Mouse (Mus musculus): Measurements from ENCODE around the gene Lgr4. TPM values are rescaled to one million over a fixed set of nuclear protein-coding genes. Genes with fewer than 3 reads are reported as not detected.

Gene Lgr4
- polyA plus RNA-seq, 1 experiment from 2014 or later = 20.8 TPM

GRCm38 (mm10) chr2:109989196-109989595 lies 71.7 kb downstream of the Lgr4 start:
- no peak for ATAC-seq (ENCODE audit: insufficient number of reproducible peaks, insufficient read depth, low FRiP score, low read depth)

DNA sequence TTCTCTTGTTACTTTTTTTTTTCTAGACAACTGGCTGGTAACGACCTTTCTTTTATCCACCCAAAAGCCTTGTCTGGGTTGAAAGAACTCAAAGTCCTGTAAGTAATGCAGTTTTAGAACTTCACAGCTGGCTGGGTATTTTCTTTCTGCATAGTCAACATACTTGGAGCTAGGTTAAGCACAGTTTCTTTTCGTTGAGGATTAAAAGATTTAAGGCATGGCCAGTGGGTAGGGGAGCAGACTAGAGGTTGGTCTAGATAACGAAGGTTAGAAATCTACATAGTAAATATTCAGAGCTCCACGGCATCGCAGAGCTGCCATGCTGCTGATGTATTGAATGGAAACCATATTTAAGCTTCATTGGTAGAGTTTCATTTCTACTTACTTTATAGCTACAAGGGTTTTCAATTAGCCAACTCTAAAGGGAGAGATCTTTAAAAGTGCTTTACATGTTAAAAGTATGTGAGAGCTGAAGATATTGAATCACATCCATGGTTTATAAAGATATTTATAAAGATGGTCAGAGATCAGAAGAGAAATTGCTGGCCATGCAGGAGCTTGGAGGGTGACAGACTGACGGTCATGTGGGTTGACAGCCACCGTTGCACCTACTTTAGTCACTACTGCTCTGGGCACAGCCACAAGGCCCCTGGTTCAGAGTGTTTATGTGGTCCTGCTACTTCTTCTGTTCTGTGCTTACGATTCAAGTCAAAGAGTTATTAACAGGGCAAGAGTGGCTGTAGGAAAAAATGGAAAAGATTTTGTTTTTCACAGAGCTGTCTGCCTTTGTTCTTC lies 72.4 kb downstream of the Lgr4 start:
- 52% methylated on average over 8 of the region's 8 CpGs for WGBS
- Histone ChIP-seq H3K27ac (replicated peaks in 1 of 2; ENCODE audit: control insufficient read depth in 1 of 2, insufficient read depth in 1 of 2, low read depth in 2 of 2, low read length in 2 of 2) (peak overlapping the region in 1 of 2 experiments; percentile 50; a peak in 3 of 4 replicates), H3K27me3 (ENCODE audit: control insufficient read depth, insufficient read depth, low read length) (no peaks in the 10 kb centered on the region), H3K4me3 (ENCODE audit: control insufficient read depth in 1 of 2, insufficient read depth in 1 of 2, low read depth in 1 of 2, low read length in 2 of 2) (no peak overlapping the region), H3K4me2 (ENCODE audit: low read length) (peak overlapping the region; percentile 30), H3K9ac (ENCODE audit: low read length) (0 out of 2 replicates have a peak overlapping the region, but pooled peaks have one; percentile 17), H3K4me1 (ENCODE audit: control insufficient read depth in 2 of 2, insufficient read depth in 2 of 2, low read length in 2 of 2) (peaks cover 23 to 54% of the 10 kb centered on the region in 2 experiments), H3K9me3 (ENCODE audit: control insufficient read depth, low read length) (no peaks in the 10 kb centered on the region), H3K36me3 (ENCODE audit: control insufficient read depth, insufficient read depth, low read length) (no peaks in the 10 kb centered on the region)
- no peak for ATAC-seq (ENCODE audit: insufficient number of reproducible peaks, insufficient read depth, low FRiP score, low read depth)

More at GRCm38 (mm10) chr2:109989196-109989595, 71.7 kb downstream of the Lgr4 start:
- Histone ChIP-seq H3K36me3 (ENCODE audit: control insufficient read depth, insufficient read depth, low read length) (no peaks in the 10 kb centered on the region), H3K27ac (replicated peaks in 1 of 2; ENCODE audit: control insufficient read depth in 1 of 2, insufficient read depth in 1 of 2, low read depth in 2 of 2, low read length in 2 of 2) (peak overlapping the region; percentile 50; a peak in 2 of 4 replicates), H3K27me3 (ENCODE audit: control insufficient read depth, insufficient read depth, low read length) (no peaks in the 10 kb centered on the region), H3K9me3 (ENCODE audit: control insufficient read depth, low read length) (no peaks in the 10 kb centered on the region), H3K9ac (ENCODE audit: low read length) (no peak overlapping the region; the same call in 1 of the 2 replicates), H3K4me3 (ENCODE audit: control insufficient read depth in 1 of 2, insufficient read depth in 1 of 2, low read depth in 1 of 2, low read length in 2 of 2) (no peak overlapping the region), H3K4me2 (ENCODE audit: low read length) (peak overlapping the region; percentile 30), H3K4me1 (ENCODE audit: control insufficient read depth in 2 of 2, insufficient read depth in 2 of 2, low read length in 2 of 2) (peaks cover 22 to 56% of the 10 kb centered on the region in 2 experiments)
- WGBS = 4% methylated on average over 3 of the region's 3 CpGs

DNA sequence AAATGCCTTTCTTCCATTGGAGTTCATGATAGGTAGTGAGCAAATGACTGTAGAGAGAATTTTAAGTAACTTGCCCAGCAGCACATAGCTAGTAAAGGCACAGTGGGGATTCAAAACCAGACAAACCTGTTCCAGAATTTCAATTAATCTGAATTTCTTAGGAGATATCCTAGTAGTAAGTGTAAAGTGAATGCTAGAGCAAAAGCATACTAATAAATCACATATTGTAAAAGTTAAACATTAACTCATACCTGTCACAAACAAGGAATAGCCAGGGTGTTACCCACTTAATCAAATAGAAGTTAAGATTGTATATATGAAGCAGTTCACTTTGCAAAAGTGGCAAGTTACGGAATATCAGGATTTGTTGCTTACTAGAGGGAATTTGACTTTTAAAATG lies 74.3 kb downstream of the Lgr4 start:
- no peak overlapping the region for H3K27ac ChIP-seq (replicated peaks in 1 of 2; ENCODE audit: control insufficient read depth in 1 of 2, insufficient read depth in 1 of 2, low read depth in 2 of 2, low read length in 2 of 2)
- H3K4me2 ChIP-seq (ENCODE audit: low read length) = no peak overlapping the region
- H3K9me3 ChIP-seq (ENCODE audit: control insufficient read depth, low read length) = no peaks in the 10 kb centered on the region
- H3K4me1 ChIP-seq (ENCODE audit: control insufficient read depth in 2 of 2, insufficient read depth in 2 of 2, low read length in 2 of 2) = peaks cover 13 to 54% of the 10 kb centered on the region in 2 experiments
- no peak overlapping the region for H3K9ac ChIP-seq (ENCODE audit: low read length)
- no peak for ATAC-seq (ENCODE audit: insufficient number of reproducible peaks, insufficient read depth, low FRiP score, low read depth)
- no peaks in the 10 kb centered on the region for H3K36me3 ChIP-seq (ENCODE audit: control insufficient read depth, insufficient read depth, low read length)
- 90% methylated on average over 1 of the region's 1 CpGs for WGBS
- no peaks in the 10 kb centered on the region for H3K27me3 ChIP-seq (ENCODE audit: control insufficient read depth, insufficient read depth, low read length)
- H3K4me3 ChIP-seq (ENCODE audit: control insufficient read depth in 1 of 2, insufficient read depth in 1 of 2, low read depth in 1 of 2, low read length in 2 of 2) = no peak overlapping the region

DNA sequence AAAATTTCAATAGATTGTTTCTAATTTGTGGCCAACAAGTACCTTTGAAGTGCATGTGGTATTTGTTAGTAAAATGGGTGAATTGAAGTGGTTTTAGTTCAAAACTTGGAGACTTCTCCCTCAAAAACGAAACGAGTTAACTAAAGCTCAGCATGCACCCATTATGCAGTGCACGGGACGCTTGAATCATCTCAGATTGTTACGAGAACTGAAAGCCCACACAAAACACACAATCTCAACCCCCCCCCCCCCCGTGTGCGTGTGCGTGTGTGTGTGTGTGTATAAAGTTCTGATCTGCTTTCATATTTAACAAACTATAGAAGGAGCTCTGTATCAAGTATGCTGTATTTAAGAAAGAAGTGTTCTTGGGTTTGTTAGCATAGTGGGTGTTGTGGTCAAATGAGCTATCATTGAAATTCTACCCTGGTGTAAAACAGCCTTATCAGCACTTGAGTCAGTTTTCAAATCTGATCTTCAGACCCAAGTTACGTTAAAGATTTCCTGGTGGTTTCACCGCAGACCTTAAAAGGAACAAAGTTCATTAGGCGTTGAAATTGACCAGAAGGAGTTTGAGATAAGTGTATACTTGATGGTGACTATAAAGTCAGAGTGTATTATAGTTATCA lies 75.1 kb downstream of the Lgr4 start:
- no peak overlapping the region for H3K9ac ChIP-seq (ENCODE audit: low read length)
- ATAC-seq (ENCODE audit: insufficient number of reproducible peaks, insufficient read depth, low FRiP score, low read depth) = no peak
- no peak overlapping the region for H3K27ac ChIP-seq (replicated peaks in 1 of 2; ENCODE audit: control insufficient read depth in 1 of 2, insufficient read depth in 1 of 2, low read depth in 2 of 2, low read length in 2 of 2)
- no peaks in the 10 kb centered on the region for H3K27me3 ChIP-seq (ENCODE audit: control insufficient read depth, insufficient read depth, low read length)
- H3K4me2 ChIP-seq (ENCODE audit: low read length) = no peak overlapping the region
- no peak overlapping the region for H3K4me3 ChIP-seq (ENCODE audit: control insufficient read depth in 1 of 2, insufficient read depth in 1 of 2, low read depth in 1 of 2, low read length in 2 of 2)
- no peaks in the 10 kb centered on the region for H3K36me3 ChIP-seq (ENCODE audit: control insufficient read depth, insufficient read depth, low read length)
- 71% methylated on average over 11 of the region's 11 CpGs for WGBS
- no peaks in the 10 kb centered on the region for H3K9me3 ChIP-seq (ENCODE audit: control insufficient read depth, low read length)
- H3K4me1 ChIP-seq (ENCODE audit: control insufficient read depth in 2 of 2, insufficient read depth in 2 of 2, low read length in 2 of 2) = peaks cover 8 to 46% of the 10 kb centered on the region in 2 experiments

DNA sequence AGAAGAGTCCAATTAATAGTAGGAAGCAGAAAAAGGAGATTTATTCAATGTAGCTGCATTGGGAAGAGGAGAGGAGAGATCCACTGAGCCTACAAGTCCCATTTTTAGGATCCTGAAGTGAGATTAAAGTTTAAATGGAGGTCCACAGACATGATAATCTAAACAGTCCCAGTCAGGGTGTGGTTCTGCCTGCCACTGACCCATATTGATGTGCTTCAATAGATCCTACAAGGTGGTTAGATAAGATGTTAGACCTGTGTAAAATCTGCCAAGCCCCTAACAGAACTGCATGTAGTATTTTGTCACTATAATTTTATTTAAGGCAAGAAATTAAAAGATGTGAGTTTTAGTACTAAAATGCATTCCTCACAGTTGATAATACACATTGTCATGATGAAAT lies 76.0 kb downstream of the Lgr4 start:
- no peaks in the 10 kb centered on the region for H3K9me3 ChIP-seq (ENCODE audit: control insufficient read depth, low read length)
- H3K27ac ChIP-seq (replicated peaks in 1 of 2; ENCODE audit: control insufficient read depth in 1 of 2, insufficient read depth in 1 of 2, low read depth in 2 of 2, low read length in 2 of 2) = no peak overlapping the region
- H3K4me2 ChIP-seq (ENCODE audit: low read length) = no peak overlapping the region
- ATAC-seq (ENCODE audit: insufficient number of reproducible peaks, insufficient read depth, low FRiP score, low read depth) = no peak
- no peak overlapping the region for H3K4me3 ChIP-seq (ENCODE audit: control insufficient read depth in 1 of 2, insufficient read depth in 1 of 2, low read depth in 1 of 2, low read length in 2 of 2)
- H3K4me1 ChIP-seq (ENCODE audit: control insufficient read depth in 2 of 2, insufficient read depth in 2 of 2, low read length in 2 of 2) = peaks cover 7 to 40% of the 10 kb centered on the region in 2 experiments
- no peaks in the 10 kb centered on the region for H3K36me3 ChIP-seq (ENCODE audit: control insufficient read depth, insufficient read depth, low read length)
- no peak overlapping the region for H3K9ac ChIP-seq (ENCODE audit: low read length)
- H3K27me3 ChIP-seq (ENCODE audit: control insufficient read depth, insufficient read depth, low read length) = no peaks in the 10 kb centered on the region

- H3K36me3 ChIP-seq (ENCODE audit: control insufficient read depth, insufficient read depth, low read length) = peaks cover 13% of the 10 kb centered on the region
- no peak overlapping the region; a peak in 1 of 4 replicates for H3K27ac ChIP-seq (replicated peaks in 1 of 2; ENCODE audit: control insufficient read depth in 1 of 2, insufficient read depth in 1 of 2, low read depth in 2 of 2, low read length in 2 of 2)
- H3K4me2 ChIP-seq (ENCODE audit: low read length) = no peak overlapping the region
- no peaks in the 10 kb centered on the region for H3K9me3 ChIP-seq (ENCODE audit: control insufficient read depth, low read length)
- no peak for ATAC-seq (ENCODE audit: insufficient number of reproducible peaks, insufficient read depth, low FRiP score, low read depth)
- H3K4me1 ChIP-seq (ENCODE audit: control insufficient read depth in 2 of 2, insufficient read depth in 2 of 2, low read length in 2 of 2) = peaks cover 7 to 23% of the 10 kb centered on the region in 2 experiments
- H3K27me3 ChIP-seq (ENCODE audit: control insufficient read depth, insufficient read depth, low read length) = no peaks in the 10 kb centered on the region
- H3K4me3 ChIP-seq (ENCODE audit: control insufficient read depth in 1 of 2, insufficient read depth in 1 of 2, low read depth in 1 of 2, low read length in 2 of 2) = no peak overlapping the region
- 7% methylated on average over 2 of the region's 2 CpGs for WGBS
- no peak overlapping the region for H3K9ac ChIP-seq (ENCODE audit: low read length)
These were observed 77.6 kb downstream of the Lgr4 start for GRCm38 (mm10) chr2:109995061-109995460.

GRCm38 (mm10) chr2:109996411-109996810 lies 79.0 kb downstream of the Lgr4 start:
- peak overlapping the region; percentile 39 for H3K4me2 ChIP-seq (ENCODE audit: low read length)
- 17% methylated on average over 12 of the region's 12 CpGs for WGBS
- no peak overlapping the region for H3K9ac ChIP-seq (ENCODE audit: low read length)

More at GRCm38 (mm10) chr2:109996411-109996810, 79.0 kb downstream of the Lgr4 start:
- Histone ChIP-seq H3K9me3 (ENCODE audit: control insufficient read depth, low read length) (no peaks in the 10 kb centered on the region), H3K27me3 (ENCODE audit: control insufficient read depth, insufficient read depth, low read length) (no peaks in the 10 kb centered on the region), H3K4me3 (ENCODE audit: control insufficient read depth in 1 of 2, insufficient read depth in 1 of 2, low read depth in 1 of 2, low read length in 2 of 2) (no peak overlapping the region), H3K36me3 (ENCODE audit: control insufficient read depth, insufficient read depth, low read length) (peaks cover 23% of the 10 kb centered on the region), H3K27ac (replicated peaks in 1 of 2; ENCODE audit: control insufficient read depth in 1 of 2, insufficient read depth in 1 of 2, low read depth in 2 of 2, low read length in 2 of 2) (peak overlapping the region; percentile 12 to 21; a peak in 1 of 4 replicates), H3K4me1 (ENCODE audit: control insufficient read depth in 2 of 2, insufficient read depth in 2 of 2, low read length in 2 of 2) (peaks cover 7 to 22% of the 10 kb centered on the region in 2 experiments)
- no peak for ATAC-seq (ENCODE audit: insufficient number of reproducible peaks, insufficient read depth, low FRiP score, low read depth)

Measured in heart, embryonic 14.5 days (tissue).